Mouse (Mus musculus) gastrocnemius, postnatal 14 days (tissue): ENCODE results near the gene Ccdc14. TPM values are rescaled to one million over a fixed set of nuclear protein-coding genes. Genes with fewer than 3 reads are reported as not detected.
"Not testable (repeated sequence)": the region's sequence is repeated elsewhere in the genome, so short reads cannot be mapped to it uniquely, and the experiment has no call there.

ENCODE experiments used
- DNase-seq: peaks from one replicate; pipeline ENCODE4 v3.0.0; 2021; ENCODE audit warnings: mixed read lengths
- intact Hi-C: fragments of 180-260 bp; cut with DNase I; formaldehyde crosslinking; loops from one replicate; pipeline ENCODE4 v1.15.1; 2025; ENCODE audit warnings: low total_unique reads
- total RNA-seq, 2 experiments: library from RNA; stranded (reverse); gene quantifications; 2 replicates each; pipeline ENCODE4 v1.2.3; 2021

Gene Ccdc14
- total RNA-seq, 2 experiments from 2014 or later: 2.5 to 2.6 TPM

DNA sequence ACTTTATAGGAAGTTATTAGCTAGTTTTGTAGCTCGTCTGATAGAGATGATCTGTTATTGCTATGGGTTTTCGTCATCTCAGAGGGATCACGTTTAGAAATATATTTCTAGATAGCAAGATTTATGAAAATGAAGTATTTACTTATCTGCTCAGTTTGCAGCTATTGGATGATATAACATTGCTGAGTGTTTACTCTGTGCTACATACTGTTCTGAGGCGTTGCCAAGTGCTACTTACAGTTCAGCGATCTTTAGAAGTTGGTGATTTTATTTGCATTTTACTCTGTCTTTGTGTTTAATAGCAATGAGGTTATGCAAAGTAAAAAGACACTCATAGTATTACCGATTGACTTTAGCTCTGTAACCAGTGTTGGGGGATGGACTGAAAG lies 10.4 kb downstream of the Ccdc14 start:
- intact Hi-C loops: loop anchor here (5.0 kb wide), 1 partner anchor 34 kb away; no protein-coding TSS in a partner anchor
- no peak for DNase-seq

DNA sequence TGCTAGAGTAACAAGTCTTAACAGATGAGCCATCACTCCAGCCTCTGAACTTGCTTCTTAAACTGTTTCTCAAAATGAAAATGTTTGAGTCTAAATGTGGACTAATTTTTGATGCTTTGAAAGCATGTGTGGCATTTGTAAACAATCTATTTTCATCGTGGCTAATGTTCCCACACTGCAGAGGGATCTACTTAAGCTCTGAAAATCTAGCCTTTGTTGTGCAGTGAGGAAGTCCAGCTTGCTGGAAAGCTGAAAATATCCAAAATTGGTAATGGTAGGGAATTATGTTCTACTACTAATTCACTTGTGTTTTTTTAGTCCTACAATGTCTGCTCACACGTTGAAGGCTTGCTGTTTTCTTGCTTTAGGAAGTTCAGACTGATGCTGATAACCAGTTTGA lies 15.6 kb downstream of the Ccdc14 start:
- intact Hi-C loops: no loop called here

DNA sequence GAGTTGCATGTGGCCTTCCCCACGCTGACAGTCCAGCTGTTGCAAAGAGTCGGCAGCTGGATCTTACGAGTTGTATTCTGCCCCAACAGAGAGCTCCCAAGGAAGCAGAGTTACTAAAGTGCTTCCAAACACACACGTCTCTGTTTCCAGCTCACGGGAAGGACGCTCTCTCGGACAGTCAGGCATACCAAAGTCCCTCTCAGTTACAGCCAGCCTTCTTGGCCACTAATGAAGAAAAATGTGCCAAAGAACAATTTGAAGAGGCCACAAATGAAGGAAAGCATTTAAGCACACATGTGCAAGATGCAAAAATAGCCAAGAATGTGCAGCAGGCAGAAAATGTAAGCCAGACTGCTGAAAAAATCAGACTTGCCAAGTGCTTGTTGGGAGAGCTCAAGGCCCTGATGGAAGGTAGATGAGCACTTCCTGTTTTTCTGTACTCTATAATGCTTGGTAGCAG lies 16.1 kb downstream of the Ccdc14 start:
- DNase-seq: peak; percentile 24
- intact Hi-C loops: no loop called here

More for the DNA sequence above, 15.6 kb downstream of the Ccdc14 start:
- no peak for DNase-seq

DNA sequence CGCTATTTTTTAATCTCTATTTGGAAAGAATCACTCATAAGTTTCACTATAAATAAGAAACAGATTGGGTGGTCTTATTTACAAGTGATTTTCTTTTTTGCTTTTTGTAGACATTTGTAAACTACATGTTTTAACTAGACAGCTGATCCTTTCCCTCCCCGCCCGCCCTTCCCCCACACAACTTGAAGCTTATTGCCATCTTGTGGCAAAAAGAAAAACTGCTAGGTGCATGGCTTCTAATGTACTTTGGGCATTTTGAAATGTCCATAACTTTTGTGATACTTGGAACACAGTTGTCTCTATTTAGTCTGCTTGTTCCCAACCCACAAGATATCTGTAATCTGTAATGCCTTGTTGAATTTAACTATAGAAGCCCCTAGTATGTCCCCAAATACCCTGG lies 21.1 kb downstream of the Ccdc14 start:
- intact Hi-C loops: no loop called here
- no peak for DNase-seq

DNA sequence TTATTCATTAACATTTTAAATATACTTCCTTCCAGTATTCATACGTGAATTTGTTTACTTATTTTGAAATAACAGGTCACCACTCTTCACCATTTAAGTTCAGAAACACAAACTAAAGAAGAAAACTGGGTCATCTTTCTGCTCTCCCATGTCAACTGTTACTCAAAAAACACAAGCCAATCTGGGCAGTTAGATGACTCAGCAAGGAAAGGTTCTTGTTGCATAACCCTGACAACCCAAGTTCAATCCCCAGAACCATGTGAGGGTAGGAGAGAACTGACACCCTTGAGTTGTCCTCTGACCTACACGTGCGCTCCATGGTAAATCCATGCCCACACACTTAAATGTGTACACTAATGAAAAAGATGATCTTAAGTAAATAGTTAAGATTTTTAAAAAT lies 34.7 kb downstream of the Ccdc14 start:
- no peak for DNase-seq
- intact Hi-C loops: no loop called here

DNA sequence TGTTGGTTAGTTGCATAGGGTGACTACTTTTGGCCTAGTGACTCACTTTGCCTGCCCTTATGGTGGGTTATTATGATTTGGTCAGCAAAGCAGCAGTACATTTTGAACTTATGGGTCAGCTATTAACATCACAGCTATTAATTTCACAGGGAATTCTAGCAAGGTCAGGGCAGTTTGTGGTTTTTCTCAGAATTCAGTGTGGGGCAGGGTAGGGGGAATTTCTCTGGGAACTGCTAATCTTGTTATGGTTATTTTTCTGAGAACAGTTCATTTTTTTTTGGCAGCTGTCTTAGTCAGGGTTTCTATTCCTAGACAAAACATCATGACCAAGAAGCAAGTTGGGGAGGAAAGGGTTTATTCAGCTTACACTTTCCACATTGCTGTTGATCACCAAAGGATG lies 38.2 kb downstream of the Ccdc14 start:
- intact Hi-C loops: not testable (repeated sequence)

DNA sequence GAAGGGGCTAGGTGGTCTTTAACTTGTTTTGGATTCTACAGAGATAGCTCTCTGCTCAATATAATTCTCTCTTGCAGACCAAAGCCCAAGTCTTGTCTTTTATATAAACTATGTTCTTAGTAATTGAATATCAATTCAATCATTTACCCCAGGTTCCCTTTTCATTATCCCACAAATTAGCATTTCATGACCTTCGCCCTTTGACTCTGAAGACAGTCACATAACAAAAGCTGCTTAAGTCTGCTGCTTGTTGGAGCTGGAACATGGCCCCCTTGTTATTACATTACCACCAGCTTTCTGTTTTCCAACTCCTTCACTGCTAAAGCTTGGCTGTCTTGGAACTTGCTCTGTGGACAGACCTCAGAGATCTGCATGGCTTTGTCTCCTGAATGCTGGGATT lies 39.0 kb downstream of the Ccdc14 start:
- intact Hi-C loops: no loop called here

More for the DNA sequence above, 38.2 kb downstream of the Ccdc14 start:
- not testable (repeated sequence) for DNase-seq

DNA sequence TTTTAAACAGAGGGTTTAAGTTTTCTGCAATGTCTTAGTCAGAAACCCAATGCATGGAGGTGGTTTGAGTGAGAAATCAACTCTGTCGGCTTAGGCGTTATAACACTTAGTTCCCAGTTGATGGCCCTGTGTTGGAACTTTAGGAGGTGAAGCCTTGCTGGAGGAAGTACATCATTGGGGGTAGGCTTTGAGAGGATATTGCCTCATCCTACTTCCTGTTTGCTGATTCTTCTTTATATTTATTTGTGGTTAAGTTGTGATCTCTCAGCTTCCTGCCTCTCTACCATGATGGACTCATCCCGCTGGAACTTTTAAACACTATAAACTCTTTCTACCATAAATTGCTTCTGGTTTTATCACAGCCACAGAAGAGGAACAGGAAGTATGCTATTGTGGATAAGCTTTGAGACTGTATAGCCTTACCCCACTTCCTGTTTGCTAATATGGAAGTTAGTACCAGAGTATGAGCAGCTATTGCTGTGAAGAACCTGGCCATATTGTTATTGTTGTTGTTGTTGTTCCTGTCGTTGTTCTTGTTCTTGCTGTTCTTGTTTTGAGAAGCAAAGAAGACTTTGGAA lies 48.3 kb downstream of the Ccdc14 start:
- intact Hi-C loops: no loop called here
- no peak for DNase-seq

More for the DNA sequence above, 39.0 kb downstream of the Ccdc14 start:
- no peak for DNase-seq

DNA sequence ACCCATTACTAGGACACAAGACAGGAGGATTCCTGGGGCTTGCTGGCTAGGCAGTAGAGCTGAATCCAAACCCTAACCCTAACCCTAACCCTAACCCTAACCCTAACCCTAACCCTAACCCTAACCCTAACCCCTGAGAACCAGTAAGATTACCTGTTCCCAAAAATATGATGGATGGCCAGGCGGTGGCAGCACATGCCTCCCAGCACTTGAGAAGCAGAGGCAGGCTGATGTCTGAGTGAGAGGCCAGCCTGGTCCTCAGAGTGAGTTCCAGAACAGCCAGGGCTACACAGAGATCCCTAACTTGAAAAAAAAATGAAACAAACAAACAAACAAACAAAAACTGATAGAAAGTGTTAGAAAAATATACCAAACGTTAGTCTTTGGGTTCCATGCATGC lies 52.5 kb downstream of the Ccdc14 start:
- intact Hi-C loops: no loop called here
- no peak for DNase-seq

DNA sequence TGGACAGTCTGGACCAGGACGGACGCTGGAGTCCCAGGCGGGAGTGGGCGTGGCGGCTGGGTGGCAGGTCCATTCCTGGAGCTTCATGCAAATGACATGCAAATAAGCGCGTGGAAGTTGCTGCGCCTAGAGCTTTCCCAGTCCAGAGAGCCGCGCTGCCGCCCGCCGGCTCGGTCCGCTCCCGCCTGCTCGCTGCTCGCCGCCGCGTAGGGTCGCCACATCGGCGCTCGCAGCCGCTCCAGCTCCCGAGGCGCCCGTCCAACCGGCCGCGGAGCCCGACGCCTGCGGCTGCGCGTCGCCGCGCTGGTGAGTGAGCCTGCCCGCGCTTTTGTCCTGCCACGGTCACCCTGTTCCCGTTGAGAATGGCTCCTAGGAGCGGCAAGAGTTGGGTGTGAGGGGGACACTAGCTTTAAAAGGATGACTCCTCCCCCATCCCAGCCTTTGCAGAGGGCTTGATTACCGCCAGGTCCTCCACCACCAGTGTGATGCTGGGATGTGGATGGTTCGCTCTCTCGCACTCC lies 54.7 kb downstream of the Ccdc14 start, which contains the start of gene Mylk:
Mylk (plus strand) TSS at position 146 of the 521 bp plus-strand sequence.
- intact Hi-C loops: no loop called here
- DNase-seq: peak; percentile 92

DNA sequence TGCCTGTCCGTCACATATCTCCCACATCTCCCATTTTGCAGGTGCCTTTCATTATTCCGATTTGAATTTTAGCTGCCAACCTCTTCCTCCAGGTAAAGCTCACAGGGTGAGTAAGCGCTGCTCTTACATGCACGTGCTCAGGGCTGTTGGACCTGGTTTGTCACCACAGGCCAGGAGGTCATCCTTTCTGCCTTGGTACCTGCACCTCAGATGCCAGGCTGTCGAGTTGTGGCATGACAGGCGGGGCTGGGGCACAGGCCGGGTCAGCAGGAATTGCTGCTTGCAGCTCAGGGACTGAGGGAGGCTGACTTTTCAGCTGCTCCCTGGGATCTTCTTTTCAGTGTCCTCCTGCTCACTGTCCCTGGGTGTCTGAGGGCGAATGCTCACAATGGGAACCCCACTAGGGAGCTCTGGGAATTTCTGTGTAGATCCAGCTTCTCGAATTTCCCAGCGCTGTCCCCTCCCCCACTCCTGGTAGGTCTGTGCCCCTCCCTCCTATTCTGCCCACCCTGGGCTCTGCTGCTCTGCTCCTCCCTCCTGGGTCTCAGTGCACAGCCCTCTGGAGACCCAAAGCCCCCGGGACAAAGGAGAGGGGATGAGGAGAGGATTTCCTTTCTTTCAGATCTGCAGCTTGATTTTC lies 57.8 kb downstream of the Ccdc14 start:
- intact Hi-C loops: no loop called here
- DNase-seq: no peak

DNA sequence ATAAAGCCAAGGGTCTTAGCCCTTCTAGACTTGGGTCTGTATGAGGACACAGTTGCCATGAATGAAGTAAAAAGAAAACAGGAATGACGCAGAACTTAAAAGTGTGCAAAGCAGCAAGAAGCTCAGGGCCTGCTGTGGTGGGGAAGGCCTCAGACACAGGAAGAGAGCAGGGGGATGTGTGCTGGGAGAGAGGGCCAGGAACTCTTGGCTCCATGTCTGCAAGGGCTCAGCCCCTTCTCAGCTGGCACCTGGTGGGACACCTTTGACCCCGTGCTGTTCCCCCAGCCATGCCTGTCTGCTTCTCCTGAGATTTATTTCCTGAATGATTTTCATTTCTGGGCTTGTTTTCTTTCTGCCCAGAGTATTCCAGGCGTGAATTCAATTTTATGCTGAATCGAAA lies 59.1 kb downstream of the Ccdc14 start:
- intact Hi-C loops: no loop called here
- DNase-seq: no peak

DNA sequence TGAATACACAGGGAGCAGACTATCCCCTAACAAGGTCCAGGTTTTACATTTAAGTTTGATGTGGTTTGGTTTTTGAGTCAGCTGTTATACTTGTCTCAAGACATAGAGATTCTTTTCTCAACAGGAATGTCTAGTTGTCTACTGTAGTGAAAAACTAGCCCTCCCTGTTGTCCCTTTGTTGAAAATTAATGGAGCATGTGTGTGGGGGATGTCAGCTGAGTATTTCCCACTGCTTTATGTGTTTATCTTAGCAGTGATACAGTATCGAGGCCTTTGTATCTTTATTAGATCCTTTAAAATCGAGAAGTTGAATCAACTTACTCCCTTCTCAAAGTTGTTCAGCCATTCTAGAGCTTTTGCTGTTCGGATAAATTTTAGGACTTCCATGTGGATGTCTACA lies 61.6 kb downstream of the Ccdc14 start:
- intact Hi-C loops: no loop called here
- no peak for DNase-seq

DNA sequence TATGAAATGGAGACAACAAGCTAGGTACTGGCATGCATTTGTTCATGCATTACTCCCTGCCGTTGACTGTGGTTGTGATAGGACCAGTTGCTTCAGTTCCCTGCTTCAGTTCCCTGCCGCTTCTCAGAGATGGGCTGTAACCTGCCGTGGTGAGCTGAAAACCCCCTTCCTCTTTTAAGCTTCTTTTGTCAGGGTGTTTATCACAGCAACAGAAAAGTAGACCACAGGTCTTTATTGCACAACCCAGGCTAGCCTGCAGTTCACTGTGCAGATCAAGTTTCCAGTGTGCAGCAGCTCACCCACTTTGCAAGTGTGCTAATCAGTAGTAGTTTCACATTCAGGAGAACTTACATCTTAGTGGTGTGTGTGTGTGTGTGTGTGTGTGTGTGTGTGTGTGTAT lies 62.6 kb downstream of the Ccdc14 start:
- DNase-seq: no peak
- intact Hi-C loops: no loop called here

DNA sequence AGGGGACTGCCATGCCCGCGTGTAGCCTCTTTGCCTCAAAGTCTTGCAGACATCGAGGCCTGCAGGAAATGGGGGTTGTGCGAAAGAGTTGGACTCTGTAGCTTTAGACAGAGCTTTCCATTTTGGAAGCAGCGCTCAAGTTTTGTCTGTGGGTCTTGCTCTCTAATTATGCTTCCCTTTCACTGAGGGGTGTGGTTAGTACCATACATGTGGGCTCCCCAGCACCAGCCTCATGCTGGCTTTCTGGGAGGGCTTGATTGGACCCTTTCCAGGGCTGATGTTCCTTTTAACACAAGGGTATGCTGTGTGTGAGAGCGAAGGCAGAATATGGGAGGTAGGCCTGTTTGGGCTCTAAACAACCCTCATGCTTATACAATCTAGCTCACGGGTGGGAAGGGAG lies 66.6 kb downstream of the Ccdc14 start:
- no peak for DNase-seq
- intact Hi-C loops: no loop called here

DNA sequence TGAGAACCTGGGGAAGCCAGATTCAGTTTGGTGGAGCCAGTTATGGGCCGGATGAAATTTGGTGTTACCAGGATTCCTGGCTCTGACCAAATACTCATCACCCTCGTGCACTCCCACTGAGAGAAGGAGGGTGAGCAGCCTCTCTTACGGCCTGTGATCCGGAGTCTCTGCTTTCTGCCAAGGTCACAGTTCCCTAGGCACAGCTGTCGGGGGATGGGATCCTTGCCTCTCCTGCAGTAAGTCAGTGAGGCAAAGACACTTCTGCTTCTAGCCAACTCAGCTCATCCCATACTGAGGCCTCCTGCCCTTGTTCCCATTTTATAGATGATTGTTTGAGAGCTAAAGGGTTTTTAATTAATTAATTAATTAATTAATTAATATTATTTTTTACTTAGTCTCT lies 67.8 kb downstream of the Ccdc14 start:
- no peak for DNase-seq
- intact Hi-C loops: no loop called here

DNA sequence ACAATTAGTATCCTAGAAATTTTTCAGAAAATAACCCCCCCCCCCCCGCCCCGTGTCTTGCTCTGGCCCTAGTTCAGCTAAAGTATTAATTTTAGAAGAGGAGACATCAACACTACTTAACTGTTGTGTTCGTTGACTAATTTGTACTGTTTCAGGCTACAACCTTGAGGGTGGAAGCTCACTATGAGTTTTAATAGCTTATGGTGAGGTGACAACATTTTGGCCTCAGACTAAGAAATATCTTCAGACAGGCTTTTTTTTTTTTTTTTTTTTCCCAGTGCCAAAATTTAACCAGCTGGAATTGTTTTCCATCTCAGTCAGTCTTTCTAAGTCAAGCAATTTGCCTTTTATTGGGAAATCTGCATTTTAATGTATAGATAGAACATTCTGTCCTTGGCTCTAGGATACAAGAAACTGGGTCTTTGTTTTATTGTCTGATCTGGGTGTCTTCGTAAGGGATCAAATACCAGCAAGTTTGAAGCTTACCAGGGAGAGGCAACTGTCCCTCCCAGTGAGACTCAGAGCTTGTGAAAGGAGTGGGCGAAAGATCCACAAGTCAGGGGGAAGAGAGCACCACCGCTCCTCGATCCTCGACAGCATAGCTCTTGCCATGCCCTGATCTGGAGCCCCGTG lies 73.7 kb downstream of the Ccdc14 start:
- DNase-seq: no peak
- intact Hi-C loops: no loop called here

DNA sequence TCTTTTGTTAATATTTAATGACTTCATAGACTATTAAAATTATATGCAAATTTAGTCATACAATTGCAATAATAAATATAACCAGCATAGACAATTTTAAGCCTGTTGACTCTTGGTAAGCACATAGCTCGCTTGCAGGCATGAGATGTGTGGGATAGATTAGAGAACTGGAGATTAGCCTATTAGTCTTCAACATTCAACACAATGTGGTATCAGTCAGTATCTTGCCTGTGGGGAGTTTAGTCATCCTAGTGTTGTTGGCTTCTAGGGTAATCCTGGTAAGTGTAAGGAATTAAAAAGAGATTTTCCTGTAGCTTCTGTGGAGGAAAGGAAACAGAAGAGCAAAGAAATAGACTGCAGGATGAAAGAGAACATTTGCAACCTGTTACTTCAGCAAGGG lies 75.2 kb downstream of the Ccdc14 start:
- intact Hi-C loops: no loop called here
- DNase-seq: no peak

DNA sequence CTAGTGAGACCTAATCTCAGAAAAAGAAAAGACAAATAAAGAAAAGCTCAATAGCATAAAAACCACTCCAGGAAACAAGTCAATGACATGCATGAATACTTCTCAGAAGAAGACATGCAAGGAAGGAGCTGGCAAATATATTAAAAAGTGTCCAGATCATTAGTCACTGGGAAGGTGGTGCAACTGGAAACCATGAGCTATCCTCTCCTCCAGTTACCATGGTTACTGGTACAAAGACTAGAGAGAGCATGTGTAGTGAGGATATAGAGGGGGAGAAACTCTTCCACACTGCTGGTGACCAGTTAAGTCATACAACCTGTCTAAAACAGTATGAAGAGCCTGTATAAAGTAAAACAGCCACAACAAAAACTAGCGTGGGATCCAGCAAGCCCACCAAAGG lies 75.8 kb downstream of the Ccdc14 start:
- intact Hi-C loops: no loop called here
- DNase-seq: no peak

DNA sequence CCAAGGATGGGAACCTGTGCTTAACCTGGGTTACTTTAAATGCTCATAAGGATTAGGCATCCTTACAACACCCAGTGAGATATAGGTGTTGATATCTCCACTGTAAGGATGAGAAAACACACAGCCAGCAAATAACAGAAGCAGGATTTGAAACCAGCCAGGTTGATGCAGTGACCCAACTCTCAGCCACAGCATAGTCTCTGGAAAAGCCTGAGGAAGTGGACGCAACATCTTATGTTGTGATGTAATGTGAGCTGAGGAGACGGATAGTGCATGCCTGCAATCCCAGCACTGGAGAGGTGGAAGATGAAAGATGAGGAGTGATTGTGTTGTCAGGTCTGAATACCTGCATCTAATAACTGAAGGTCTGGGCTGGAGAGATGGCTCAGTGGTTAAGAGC lies 77.0 kb downstream of the Ccdc14 start:
- no peak for DNase-seq
- intact Hi-C loops: no loop called here

DNA sequence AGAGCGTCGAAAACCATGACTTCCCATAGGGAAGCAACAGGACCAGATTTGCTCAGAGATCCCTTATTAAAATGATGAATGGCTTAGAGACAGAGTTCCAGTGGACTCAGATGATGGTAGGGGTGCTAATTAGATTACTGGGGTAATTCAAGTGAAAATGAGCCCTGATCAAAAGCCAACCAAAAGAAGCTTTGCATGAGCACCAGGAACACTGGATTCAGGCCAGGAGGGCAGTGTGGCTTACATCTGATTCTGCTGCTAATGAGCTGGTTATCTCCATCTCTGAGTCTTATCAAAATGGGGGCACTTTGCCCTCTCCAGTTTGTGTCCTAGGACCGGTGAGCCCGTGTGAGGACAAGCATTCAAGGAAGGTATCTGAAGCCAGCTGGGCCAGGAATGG lies 78.0 kb downstream of the Ccdc14 start:
- intact Hi-C loops: no loop called here
- DNase-seq: no peak
